Mouse (Mus musculus) skeletal muscle tissue, postnatal 0 days (tissue): ENCODE measurements around the gene Zfp410. TPM values are rescaled to one million over a fixed set of nuclear protein-coding genes. Genes with fewer than 3 reads are reported as not detected.

Source experiments
- polyA plus RNA-seq: library from polyadenylated mRNA; unstranded; fragments of >200 nt; fragmentation: Nextera tagmentation; extraction: Ambion mirVana; gene quantifications from 2 replicates; pipeline ENCODE4 v1.2.1, GENCODE M21; 2015

Zfp410 gene
- 31.5 and 33.8 TPM in 2 replicates for polyA plus RNA-seq

GRCm38 (mm10) chr12:84316721-84317621, at the start of gene Zfp410:
Gene Zfp410 (plus strand): TSS chr12:84316852.

GRCm38 (mm10) chr12:84284885-84285592, 31.6 kb upstream of the Zfp410 start, which contains the start of gene Ptgr2:
Gene Ptgr2 (plus strand): TSS chr12:84285232.

GRCm38 (mm10) chr12:84361555-84362489, 45.2 kb downstream of the Zfp410 start, which contains the start of the genes Coq6 and Fam161b:
Gene Coq6 (plus strand): TSS chr12:84361657.
Gene Fam161b (minus strand): TSS chr12:84361833.

Other genes starting within 250 kb of the Zfp410 start
- 0.14 and 1.3 TPM in 2 replicates for gene Acot5, start 247.5 kb upstream of the Zfp410 start, polyA plus RNA-seq
- gene Acot6, start 216.2 kb upstream of the Zfp410 start, polyA plus RNA-seq: 1.7 and 1.9 TPM in 2 replicates
- gene Dnal1, start 202.5 kb upstream of the Zfp410 start, polyA plus RNA-seq: 2.4 and 3.0 TPM in 2 replicates
- 0.23 and 0.26 TPM in 2 replicates for gene Pnma1, start 168.4 kb upstream of the Zfp410 start, polyA plus RNA-seq
- gene Elmsan1, start 98.0 kb upstream of the Zfp410 start, polyA plus RNA-seq: 4.9 and 5.7 TPM in 2 replicates
- gene Ptgr2, start 31.6 kb upstream of the Zfp410 start, polyA plus RNA-seq: 64.0 and 72.2 TPM in 2 replicates
- 44.9 and 45.2 TPM in 2 replicates for gene Coq6, start 44.8 kb downstream of the Zfp410 start, polyA plus RNA-seq
- gene Fam161b, start 45.0 kb downstream of the Zfp410 start, polyA plus RNA-seq: 0.46 and 0.90 TPM in 2 replicates
- 5.3 and 6.6 TPM in 2 replicates for gene Entpd5, start 92.2 kb downstream of the Zfp410 start, polyA plus RNA-seq
- 0.54 and 0.71 TPM in 2 replicates for gene Bbof1, start 92.2 kb downstream of the Zfp410 start, polyA plus RNA-seq
- gene Rnf113a2, start 100.3 kb downstream of the Zfp410 start, polyA plus RNA-seq: 15.7 and 17.7 TPM in 2 replicates
- gene Aldh6a1, start 134.2 kb downstream of the Zfp410 start, polyA plus RNA-seq: 36.8 and 77.0 TPM in 2 replicates
- gene Lin52, start 134.6 kb downstream of the Zfp410 start, polyA plus RNA-seq: 7.3 and 8.9 TPM in 2 replicates